Mouse (Mus musculus) layer of hippocampus, postnatal 14 days (tissue): ENCODE measurements around the gene Cltc. TPM values are rescaled to one million over a fixed set of nuclear protein-coding genes. Genes with fewer than 3 reads are reported as not detected.

Experiments used
- DNase-seq, 2 experiments: peaks; one replicate each; pipeline ENCODE4 v3.0.0; 2021 to 2022; ENCODE audit warnings: low spot score in 2 of 2, mixed read lengths in 1 of 2
- total RNA-seq, 2 experiments: library from RNA; stranded (reverse); gene quantifications; 2 replicates each; pipeline ENCODE4 v1.2.3; 2021

Cltc gene
- total RNA-seq, 2 experiments from 2014 or later: 481 to 511 TPM

DNA sequence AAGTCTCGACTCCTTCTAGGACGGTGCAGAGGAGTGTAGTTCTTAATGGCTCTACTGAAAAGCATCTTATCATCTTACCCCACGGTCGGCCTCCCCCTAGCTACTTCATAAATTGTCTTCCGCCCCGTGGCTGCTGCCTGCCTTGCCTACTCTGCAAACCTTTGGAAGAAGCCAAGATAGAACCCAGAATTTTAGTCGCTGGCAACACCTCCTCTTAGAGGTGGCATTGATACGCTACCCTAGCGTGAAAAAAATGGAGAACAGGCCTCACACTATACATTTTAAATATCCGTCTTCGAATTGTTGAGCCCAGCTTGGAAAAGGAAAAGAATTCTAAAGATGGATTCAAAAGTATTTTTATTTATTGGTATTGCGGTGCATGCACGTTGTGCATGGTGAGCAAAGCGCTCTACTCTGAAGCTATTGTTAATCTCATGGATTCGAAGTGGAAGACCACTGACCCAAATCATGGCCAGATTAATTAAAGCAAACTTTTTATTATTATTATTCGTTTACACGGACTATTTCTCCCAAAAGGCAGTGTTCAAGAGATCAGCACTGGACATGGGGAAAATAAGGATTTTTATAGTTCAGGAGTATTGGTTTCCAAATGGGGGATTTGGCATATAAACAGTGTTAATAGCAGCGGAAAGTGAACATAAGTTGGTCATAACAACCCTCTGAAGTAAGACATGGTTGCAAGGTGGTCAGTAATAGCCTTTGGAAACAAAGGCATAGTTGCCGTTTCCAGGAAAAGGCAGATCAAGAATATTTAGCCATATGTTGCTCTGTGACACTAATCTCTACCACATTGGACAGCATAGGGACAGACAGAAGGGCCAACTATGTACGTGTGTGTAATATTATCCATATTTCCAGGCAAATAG lies 73.0 kb downstream of the Cltc start:
- no peak for DNase-seq

DNA sequence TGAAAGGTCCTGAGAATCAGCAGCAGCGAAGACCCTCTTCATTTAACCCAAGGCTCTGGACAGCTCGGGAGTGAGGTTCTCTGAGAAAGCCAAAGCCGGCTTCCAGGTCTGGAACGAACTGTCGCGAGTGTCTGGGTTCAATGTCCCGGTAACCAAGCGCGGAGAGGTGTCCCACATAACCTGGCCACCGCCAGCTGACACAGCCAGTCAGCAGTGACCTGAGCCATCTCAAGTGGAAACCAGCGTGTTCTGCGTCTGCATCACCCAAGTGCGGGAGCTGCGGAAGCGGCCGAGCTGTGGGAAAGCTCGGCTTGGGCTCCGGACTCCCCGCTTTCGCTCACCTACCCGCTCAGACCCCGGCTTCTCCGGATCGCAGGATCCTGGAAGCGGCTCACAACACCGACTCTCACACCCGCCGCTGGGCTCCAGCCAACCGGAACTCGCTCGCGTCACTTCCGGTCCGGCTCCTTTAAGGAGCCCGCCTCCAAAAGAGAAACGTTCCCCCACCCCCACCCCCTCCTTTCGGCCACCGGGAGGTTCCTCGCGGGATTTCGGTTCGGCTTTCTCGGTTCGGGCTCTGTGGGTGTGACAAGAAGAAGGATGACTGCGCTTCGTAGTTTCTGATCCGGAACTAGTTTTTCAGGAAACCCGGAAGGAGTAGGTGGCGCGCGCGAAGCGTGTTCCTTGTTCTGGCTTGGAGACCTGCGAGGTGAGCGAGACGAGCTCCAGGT lies 73.8 kb downstream of the Cltc start, which contains the start of the genes Vmp1 and Ptrh2:
Vmp1 (minus strand) TSS at position 442 of the 731 bp plus-strand sequence.
Ptrh2 (plus strand) TSS at position 591 of the 731 bp plus-strand sequence.
- DNase-seq: peak; percentile 93 to 94

DNA sequence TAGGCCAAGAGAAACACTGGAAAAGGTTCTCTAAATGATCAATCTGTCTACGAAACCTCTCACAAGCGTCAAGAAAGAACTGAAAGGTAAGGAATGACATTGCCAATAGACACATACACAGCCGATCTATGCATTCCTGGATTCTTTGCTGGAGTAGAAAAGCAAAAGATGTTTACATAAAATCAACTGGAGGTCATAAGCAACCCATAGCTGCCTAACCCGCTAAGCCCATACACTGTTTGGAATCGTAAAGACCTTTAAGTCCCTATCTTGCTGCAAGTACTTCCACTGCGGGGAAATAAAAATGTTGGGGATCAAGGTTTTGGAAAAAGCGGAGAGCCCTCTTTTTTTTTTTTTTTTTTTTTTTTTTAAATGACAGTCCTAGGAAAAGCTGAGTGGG lies 74.5 kb downstream of the Cltc start:
- no peak for DNase-seq

DNA sequence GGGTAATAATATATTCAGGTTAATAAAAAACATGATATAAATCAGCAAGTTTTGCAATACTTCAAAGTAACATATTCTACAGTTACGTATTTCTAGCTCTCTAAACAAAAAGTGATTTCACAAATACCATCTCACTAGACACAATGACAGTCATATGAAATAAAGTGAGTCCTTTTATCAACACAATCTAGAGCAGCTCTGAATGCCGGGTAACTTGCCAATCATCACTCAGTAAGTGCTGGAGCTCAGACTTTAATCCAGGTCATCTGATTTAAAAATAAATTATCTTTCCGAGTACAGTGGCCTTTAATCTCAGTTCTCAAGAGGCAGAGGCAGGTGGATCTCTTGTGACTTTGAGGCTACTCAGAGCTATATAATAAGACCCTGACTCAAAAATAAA lies 75.9 kb downstream of the Cltc start:
- DNase-seq: no peak

DNA sequence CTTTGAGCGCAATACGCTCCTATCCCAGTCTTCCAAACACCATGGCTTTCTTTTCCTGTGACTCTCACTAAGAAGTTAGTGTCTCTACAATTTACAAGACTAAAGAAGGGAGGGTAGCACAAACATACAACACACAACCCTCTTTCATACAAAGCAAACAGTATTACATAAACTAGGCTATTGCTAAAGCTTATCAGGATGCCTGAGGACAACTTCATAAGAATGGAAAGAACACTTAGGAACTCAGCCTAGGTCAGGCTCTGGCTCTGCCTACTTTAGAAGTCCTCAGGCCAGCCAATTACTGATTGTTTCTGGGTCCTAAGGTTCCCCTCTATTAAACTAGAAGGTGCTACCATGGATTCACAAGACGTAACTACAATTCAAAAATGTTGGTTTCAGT lies 76.6 kb downstream of the Cltc start:
- no peak for DNase-seq

DNA sequence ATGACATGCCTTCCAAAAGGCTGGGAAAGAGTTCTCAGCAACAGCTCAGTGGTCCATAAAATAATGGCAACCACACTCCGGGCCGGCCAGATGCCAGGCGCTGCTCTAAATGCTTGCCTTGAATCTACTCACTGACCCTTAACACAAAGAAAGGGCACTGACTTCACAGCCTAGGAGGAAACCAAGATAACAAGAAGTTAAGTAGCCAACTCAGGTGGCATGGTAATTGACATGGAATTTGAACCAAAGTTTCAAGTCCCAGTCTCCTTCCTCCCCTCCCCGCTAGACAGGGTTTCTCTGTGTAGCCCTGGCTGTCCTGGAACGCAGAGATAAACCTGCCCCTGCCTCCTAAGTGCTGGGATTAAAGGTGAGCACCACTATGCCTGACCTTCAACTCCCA lies 78.4 kb downstream of the Cltc start:
- DNase-seq: no peak

DNA sequence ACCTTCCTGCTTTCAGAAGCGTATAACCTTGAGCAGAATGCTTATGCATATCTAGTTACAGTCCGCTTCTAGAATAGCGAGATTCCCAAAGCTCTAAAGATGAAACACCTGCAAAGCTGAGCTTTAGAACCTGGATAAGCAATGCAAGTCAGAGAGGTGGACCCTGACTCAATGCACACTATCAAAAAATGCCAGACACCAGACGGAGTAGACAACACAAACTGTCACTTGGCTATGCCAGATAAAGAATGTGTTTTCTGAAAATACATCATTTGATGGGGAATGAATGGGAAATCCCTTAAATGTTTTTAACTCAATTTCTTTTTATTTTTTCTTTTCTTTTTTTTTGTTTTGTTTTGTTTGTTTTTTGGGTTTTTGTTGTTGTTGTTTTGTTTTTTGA lies 81.8 kb downstream of the Cltc start:
- DNase-seq: no peak

DNA sequence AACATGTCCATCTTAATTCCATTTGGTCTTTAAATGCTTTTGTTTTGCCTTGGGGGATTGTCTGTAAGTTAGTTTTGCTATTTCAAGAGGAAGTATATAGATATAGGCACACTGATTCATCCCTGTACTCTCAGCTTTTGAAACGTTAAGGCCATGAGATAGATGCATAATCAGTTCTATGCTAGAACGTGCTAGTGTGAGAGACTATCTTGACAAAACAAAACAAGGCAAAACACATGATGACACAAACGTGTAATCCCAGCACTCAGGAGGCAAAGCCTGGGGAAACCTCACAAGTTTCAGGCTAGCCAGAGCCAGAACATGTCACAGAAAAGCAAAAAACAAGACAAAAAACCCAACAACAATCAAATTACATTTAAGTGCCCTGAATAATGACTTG lies 84.6 kb downstream of the Cltc start:
- DNase-seq: no peak

DNA sequence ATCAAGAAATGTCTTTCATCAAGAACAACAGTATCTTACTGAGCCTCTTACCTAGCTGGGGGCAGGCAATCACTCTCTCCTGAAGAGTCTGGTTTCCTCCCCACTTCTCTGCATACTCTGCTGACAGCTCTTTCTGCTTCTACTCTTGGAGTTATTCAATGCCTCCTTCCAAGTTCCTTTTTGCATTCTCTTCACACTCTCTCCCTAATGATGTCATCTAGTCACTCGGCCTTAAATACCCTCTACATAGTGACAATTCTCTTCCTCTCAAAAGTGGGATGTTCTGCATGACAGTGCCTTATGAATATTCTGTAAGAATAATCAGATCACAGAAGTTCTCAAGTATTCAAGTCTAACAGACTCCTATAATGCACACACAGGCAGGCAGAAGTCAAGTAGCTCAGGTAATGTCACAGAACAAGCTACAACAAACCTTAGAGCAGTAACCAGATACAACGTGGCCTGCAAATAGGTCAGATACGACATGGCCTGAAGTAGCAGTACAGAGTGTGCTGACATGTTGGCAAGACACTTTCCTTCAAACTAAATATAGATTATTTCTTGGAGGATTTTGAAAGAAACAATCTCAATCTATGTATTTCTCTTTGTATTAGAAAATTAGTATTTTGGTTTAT lies 86.2 kb downstream of the Cltc start:
- DNase-seq: peak in 1 of 2 experiments; percentile 37

DNA sequence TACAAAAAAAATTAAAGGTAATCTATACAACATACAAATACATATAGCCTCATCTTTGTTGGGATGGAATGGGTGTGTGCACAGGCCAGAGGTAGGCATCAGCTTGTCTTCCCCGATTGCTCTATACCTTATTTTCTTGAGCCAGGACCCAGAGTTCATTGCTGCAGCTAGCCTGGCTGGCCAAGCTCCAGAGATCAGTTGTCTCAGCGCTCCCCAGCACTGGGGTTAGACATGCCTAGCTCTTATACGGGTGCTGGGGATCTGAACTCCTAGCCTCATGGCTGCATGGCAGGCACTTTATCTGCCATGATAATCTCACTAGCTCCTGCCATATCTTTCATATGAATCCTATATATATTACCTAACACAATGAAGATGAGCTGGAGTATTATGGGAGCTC lies 89.2 kb downstream of the Cltc start:
- no peak for DNase-seq

DNA sequence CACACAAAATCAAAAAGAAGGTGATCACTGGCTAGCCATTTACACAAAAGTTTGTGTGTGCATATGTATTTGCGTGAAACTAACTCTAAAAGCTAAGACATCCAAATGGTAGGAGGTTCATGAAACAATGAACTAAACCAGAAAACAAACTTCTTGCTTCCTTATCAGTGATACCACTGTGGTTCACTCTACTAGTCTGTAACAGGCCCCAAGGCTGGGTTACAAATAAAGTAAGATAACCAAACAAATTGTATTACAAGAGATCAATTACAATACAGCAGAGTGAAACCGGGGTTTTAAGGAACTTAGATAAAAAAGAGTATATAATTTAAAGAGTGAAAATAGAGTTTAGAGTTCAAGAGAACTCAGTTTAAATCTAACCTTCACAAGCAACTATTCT lies 89.8 kb downstream of the Cltc start:
- DNase-seq: no peak

DNA sequence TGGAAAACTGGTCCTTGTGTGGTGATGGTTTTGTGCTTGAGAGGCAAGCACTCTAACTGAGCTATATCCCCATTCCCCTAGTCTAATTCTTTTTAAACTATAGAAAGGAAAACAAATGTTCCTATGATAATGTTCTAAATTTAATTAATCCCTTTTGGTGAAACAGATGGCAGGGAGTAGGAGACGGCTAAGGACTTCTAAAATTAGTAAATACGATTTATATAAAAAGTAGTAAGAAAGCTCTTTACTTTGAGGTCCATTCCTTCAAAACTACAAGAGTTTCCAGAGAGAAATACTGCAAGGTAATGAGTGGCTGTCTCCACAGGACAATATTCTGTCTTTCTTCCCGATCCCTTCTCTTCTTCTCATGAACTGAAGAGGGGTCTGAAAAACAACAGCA lies 93.0 kb downstream of the Cltc start:
- DNase-seq: no peak

DNA sequence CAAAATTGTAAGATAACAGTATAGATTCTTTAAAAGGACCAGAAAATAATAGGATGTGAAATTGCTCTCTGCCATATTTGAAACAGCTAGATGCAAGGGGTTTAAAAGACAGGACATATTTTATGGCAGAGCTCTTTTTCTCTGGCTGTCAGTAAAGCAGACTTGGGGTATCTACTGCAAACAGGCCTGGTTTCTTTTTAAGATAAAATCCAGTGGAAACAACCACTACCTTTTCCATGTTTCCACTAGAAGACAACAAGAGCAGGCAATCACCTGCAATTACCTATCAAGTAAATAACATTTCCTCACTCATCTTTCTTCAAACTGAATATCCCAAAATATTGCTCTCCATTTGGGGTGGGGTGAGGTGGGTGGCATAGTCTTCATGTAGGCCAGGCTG lies 93.4 kb downstream of the Cltc start:
- DNase-seq: no peak

DNA sequence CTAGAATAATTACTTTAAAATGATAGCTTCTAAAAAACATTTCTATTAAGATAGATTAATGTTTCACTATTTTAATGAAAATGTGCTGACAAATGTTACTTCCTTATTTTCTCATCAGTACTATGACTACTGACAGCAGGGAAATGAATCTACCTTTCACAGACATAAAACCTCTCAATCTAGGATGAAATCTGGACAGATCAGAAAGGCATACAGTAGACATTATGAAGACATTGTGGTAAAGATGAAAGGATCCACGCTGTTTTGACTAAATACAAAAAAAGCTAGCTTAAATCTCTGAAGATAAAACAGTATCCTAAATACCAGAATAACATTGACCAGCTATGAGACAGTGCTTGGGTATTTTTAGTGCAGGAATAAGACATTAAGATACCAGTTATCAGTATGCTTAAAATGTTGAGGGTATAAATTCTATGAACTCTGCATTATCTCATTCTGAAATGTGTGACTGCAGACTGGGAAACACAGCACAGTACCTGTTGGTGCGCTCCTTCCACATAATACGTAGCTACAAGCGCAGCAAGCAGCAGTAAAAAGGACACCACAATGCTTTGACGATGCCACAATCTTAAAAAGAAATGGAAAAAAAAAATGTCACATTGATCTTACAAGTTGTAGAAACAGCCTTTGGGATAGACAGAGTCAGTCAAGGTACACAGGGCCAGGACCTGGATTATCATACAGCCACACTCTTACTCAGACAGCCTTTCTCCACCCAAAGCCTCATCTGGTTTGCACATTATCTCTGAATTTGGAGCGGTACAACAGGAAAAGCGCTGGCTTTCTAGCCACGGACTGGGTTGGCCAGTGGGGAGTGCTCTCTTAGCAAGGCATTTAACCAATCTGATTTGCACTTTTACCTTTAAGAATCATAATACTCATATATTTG lies 94.1 kb downstream of the Cltc start:
- DNase-seq: no peak

DNA sequence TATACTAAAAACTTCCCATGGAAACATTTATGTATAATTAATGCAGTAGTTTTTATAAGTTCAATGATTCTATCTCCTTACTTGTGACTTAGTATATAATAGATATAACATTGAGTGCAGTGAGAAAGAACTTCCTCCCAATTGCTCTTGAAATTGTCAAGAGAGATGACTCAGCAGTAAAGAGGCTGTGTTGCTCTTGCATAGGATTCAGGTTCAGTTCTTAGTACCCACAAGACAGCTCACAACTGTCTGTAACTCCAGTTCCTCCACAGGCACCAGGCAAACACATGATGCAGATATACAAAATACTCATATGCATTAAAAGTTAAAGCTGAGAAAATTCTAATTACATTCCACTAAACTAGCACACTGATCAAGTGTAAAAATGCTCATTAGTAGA lies 99.5 kb downstream of the Cltc start:
- no peak for DNase-seq

DNA sequence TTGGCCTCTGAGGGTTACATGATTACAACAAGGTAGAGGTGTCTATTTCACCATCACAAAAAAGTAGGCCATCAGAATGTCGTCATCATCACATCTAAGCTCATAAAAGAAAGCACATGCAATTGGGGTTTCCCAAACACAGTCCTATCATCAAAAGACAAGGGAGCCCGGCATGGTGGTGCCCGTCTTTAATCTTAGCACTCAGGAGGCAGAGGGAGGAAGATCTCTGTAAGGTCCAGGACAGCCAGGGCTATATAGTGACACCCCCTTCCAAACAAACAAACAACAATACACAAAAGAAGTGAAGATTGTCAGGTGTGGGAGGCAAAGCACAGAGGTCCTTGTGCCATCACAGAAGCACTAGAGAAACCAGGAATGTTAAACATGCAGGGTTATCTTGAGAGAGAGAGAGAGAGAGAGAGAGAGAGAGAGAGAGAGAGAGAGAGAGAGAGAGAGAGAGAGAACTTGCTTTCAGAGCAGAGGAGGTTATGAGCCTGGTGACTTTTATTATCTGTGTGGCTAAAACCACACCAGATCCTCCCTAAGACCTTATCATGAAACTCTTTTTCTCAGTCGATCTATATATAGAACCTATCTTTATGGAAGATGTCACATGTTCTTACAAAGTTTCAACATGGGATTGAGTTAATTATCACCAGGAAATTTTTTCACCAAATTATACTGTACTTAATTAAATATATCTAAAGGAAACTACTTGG lies 100.4 kb downstream of the Cltc start:
- DNase-seq: no peak

DNA sequence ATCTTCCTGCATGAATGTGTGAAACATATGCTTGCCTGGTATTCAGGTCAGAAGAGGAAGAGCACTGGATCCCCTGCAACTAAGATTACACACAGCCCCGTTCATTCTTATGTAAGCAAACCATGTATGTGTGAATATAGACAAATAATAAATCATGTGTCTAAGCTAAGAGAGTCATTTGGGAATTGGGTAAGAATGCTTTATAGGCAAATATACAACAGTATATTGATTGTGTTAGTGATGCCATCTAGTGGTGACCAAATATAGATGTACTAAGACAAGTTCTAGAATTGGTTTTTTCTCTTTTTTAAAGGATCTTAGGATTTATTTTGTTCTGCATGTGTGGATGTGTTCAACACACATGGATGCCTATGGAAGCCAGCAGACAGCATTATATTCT lies 101.7 kb downstream of the Cltc start:
- no peak for DNase-seq

DNA sequence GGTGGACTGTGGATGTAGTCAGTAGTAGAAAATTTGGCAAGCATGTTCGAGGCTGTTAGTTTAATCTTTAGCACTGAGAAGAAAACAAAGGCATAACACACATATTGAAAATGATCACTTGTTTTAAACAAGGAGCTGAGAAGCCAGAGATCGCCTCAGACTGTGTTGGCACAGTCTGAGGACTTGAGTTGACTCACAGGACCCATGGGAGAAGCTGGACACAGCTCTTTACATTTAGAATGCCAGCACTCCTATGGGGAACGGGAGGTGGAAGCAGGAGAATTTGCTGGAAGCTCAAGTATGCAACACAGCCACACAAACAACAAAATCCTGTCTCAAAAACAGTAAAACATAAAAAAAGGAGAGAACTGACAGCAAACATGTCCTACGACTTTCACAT lies 103.3 kb downstream of the Cltc start:
- DNase-seq: no peak

DNA sequence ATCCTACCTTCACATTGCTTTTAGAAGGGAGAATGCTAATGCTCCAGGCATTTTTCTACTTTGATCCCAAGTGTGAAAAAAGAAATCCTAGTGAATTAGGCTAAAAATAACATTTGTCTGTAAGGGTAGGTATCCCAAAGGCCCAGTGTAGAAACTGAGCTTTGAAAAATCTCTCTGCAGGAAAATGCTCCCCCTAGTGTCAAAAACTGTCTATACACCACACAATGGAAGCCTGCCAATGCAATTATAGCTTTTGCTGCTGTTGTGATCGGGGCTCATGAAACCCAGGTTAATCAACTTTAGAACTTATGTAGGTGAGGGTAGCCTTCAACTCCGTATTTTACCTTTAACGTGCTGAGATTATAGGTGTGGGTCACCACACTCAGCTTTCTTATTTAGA lies 103.9 kb downstream of the Cltc start:
- DNase-seq: peak; percentile 29 to 79

DNA sequence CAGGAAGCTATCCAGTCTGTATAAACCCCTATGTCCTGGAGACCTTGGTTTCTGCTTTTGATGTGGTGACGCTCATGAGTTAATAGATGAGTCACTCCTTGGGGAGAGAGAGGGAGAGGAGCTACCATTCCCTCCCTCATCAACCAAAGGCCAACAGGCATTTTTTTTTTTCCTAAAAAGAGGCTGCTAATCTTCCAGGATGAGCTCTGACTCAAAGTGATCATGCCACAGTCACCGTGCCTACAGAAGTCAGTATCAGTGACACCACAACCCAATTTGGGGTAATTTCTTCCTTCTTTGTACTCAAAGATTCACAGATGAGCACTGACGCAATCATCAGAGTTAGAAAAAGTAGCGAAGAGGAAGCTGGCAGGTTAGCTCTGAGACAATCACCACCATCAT lies 104.8 kb downstream of the Cltc start:
- no peak for DNase-seq
